Comparison of ENCODE assay signal across 13 mouse cellular contexts in the genomic region with DNA sequence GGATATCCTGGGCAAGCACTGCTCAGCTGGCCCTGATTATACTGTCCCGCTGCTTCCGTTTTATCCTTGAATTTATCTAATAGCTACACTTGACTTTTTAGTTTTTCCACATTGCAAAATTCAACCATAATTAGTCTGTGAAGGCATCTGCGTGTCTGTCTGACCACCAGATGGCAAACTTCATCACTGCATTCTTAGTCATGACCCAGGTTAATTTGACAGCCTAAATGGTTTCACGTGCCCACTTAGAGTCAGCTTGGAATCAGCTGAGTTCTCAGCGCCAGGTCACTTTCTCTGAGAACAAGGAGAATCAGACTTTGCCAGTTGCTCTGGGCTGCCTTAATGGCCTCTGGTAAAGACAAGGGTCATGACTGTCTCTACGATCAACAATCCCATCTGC.
DNase-seq lines count a peak whose midpoint lies in the region; ATAC-seq and TF ChIP-seq lines count a peak whose summit lies in the region.
"Had no signal": no experiment of that assay in that cellular context is flagged by ENCODE, and none has a peak within 500 bp of the region (broad histone marks: within the 10 kb centered on the region; RNA-seq: fewer than 3 reads in every experiment).

No protein-coding gene starts in this region.

- H3K36me3 ChIP-seq in heart, embryonic 11.5 days (ENCODE audit: control insufficient read depth, insufficient read depth, low read length): no peaks in the 10 kb centered on the region
- H3K36me3 ChIP-seq in liver, adult 2 months (ENCODE audit: control insufficient read depth, insufficient read depth, low read length): no peaks in the 10 kb centered on the region
- H3K36me3 ChIP-seq: hindbrain, embryonic 15.5 days; liver, embryonic 15.5 days had no signal

- no peak for TF ChIP-seq POLR2A in liver, adult 2 months (IDR thresholded peaks at IDR 0.05; ENCODE audit: extremely low read depth, insufficient read depth, low read length)
- TF ChIP-seq POLR2A in cerebellum, adult 2 months (IDR thresholded peaks at IDR 0.05; ENCODE audit: borderline replicate concordance, insufficient read depth, low read length): no peak

- WGBS in heart, embryonic 11.5 days (ENCODE audit: insufficient replicate concordance): 66% methylated on average over 6 of the region's 6 CpGs
- 71% methylated on average over 6 of the region's 6 CpGs for WGBS in liver, adult 2 months
- 55% methylated on average over 6 of the region's 6 CpGs for WGBS in cerebellum, adult 2 months

- no peak for ATAC-seq in heart, embryonic 11.5 days (replicated peaks; ENCODE audit: insufficient number of reproducible peaks, low FRiP score, low TSS enrichment)
- no peak for ATAC-seq in megakaryocyte-erythroid progenitor cell, adult 5-6 weeks (replicated peaks; ENCODE audit: low FRiP score, low TSS enrichment, poor library complexity, severe bottlenecking)

- H3K79me2 ChIP-seq in liver, adult 2 months (ENCODE audit: control insufficient read depth, insufficient read depth, low read length): no peaks in the 10 kb centered on the region

- peaks cover 4% of the 10 kb centered on the region; the same call in 1 of the 2 replicates for H3K9me3 ChIP-seq in heart, embryonic 11.5 days (replicated peaks; ENCODE audit: control insufficient read depth, low read length)
- H3K9me3 ChIP-seq: liver, embryonic 15.5 days; neural tube, embryonic 12.5 days had no signal

- no peak overlapping the region for H3K27ac ChIP-seq in heart, embryonic 11.5 days (ENCODE audit: low read depth, low read length)
- no peak overlapping the region for H3K27ac ChIP-seq in liver, adult 2 months (replicated peaks; ENCODE audit: insufficient read depth, low read depth, low read length)
- H3K27ac ChIP-seq in cerebellum, adult 2 months (ENCODE audit: insufficient read depth, low read length): no peak overlapping the region
- H3K27ac ChIP-seq: hindbrain, embryonic 15.5 days; liver, embryonic 15.5 days; neural tube, embryonic 12.5 days had no signal

- H3K9ac ChIP-seq in heart, embryonic 11.5 days (ENCODE audit: low read depth, low read length): no peak overlapping the region
- H3K9ac ChIP-seq in liver, adult 2 months (ENCODE audit: low read depth, low read length): no peak overlapping the region
- H3K9ac ChIP-seq: hindbrain, embryonic 15.5 days; liver, embryonic 15.5 days; neural tube, embryonic 12.5 days had no signal

- H3K27me3 ChIP-seq in heart, embryonic 11.5 days (ENCODE audit: control insufficient read depth, insufficient read depth, low read length): no peaks in the 10 kb centered on the region
- H3K27me3 ChIP-seq in liver, adult 2 months (ENCODE audit: control insufficient read depth, insufficient read depth, low read length): no peaks in the 10 kb centered on the region
- no peaks in the 10 kb centered on the region for H3K27me3 ChIP-seq in cerebellum, adult 2 months (ENCODE audit: control insufficient read depth, insufficient read depth, low read length)
- H3K27me3 ChIP-seq: hindbrain, embryonic 15.5 days; liver, embryonic 15.5 days; neural tube, embryonic 12.5 days had no signal

- H3K4me2 ChIP-seq in heart, embryonic 11.5 days: no peak overlapping the region
- H3K4me2 ChIP-seq: hindbrain, embryonic 15.5 days; liver, embryonic 15.5 days; neural tube, embryonic 12.5 days had no signal

- no peak overlapping the region for H3K4me3 ChIP-seq in heart, embryonic 11.5 days (ENCODE audit: low read depth, low read length)
- H3K4me3 ChIP-seq in liver, adult 2 months (ENCODE audit: insufficient read depth, low read depth, low read length): no peak overlapping the region
- H3K4me3 ChIP-seq in cerebellum, adult 2 months (replicated peaks; ENCODE audit: insufficient read depth, low read depth, low read length): no peak overlapping the region
- H3K4me3 ChIP-seq: hindbrain, embryonic 15.5 days; liver, embryonic 15.5 days; neural tube, embryonic 12.5 days had no signal

- DNase-seq in heart, adult 11 months: peak; percentile 37
- peak; percentile 62 for DNase-seq in liver, adult 2 months (ENCODE audit: extremely low read depth, low read depth, low spot score)
- DNase-seq in liver (no peak), adipocyte (ENCODE audit: low spot score) (peak; percentile 30)
- peak; percentile 18 for DNase-seq in lung, postnatal 10 days
- no peak for DNase-seq in cerebellum, adult 2 months
- DNase-seq: adrenal gland, adult 2 months; thymus, postnatal 14 days had no signal

- no peak for TF ChIP-seq CTCF in liver, adult 2 months (IDR thresholded peaks at IDR 0.05; ENCODE audit: low read depth, low read length)
- TF ChIP-seq CTCF in cerebellum, adult 2 months (IDR thresholded peaks at IDR 0.05; ENCODE audit: borderline replicate concordance, insufficient read depth, low read depth, low read length): no peak

- no peaks in the 10 kb centered on the region for H3K4me1 ChIP-seq in heart, embryonic 11.5 days (ENCODE audit: control insufficient read depth, insufficient read depth, low read length)
- H3K4me1 ChIP-seq in liver, adult 2 months (ENCODE audit: control insufficient read depth, insufficient read depth, low read length): no peaks in the 10 kb centered on the region
- no peaks in the 10 kb centered on the region for H3K4me1 ChIP-seq in cerebellum, adult 2 months (ENCODE audit: control insufficient read depth, insufficient read depth, low read length)
- H3K4me1 ChIP-seq: hindbrain, embryonic 15.5 days; liver, embryonic 15.5 days; neural tube, embryonic 12.5 days had no signal

Comparison
In these comparisons a context has a peak if more than half of its experiments do, and no peak if none do; other contexts are left out.
1. DNase-seq: peak in heart, adult 11 months (single experiment), liver, adult 2 months (single experiment), adipocyte (single experiment) and lung, postnatal 10 days (single experiment); none in liver (single experiment) and cerebellum, adult 2 months (0 of 2).